Mouse (Mus musculus) erythroid progenitor cell, adult 5-6 weeks (primary cell): ENCODE results near the gene Kat7. TPM values are rescaled to one million over a fixed set of nuclear protein-coding genes. Genes with fewer than 3 reads are reported as not detected.
A peak's percentile ranks its signal among the peaks of the same experiment; 100 is the strongest.

ENCODE experiments used
- ATAC-seq: replicated peaks from 2 replicates; pipeline ENCODE4 v1.8.0; 2016; ENCODE audit warnings: moderate number of reproducible peaks, mild to moderate bottlenecking, moderate TSS enrichment, inconsistent platforms; ENCODE audit not compliant: poor library complexity, low FRiP score, severe bottlenecking
- total RNA-seq, 2 experiments: library from RNA; stranded (forward) in 1 of 2; stranded (reverse) in 1 of 2; fragments of 150-400 nt in 1 of 2; fragments of 186-747, 209-891 nt in 1 of 2; gene quantifications; 2 replicates each; pipeline versions ENCODE4 v1.2.3 to v1.2.4; 2015 to 2017; ENCODE audit warnings: low replicate concordance in 2 of 2

Kat7 gene
- total RNA-seq, 2 experiments from 2014 or later: 72.6 to 94.3 TPM

GRCm38 (mm10) chr11:95293017-95293624 lies 16.9 kb downstream of the Kat7 start:
- no peak for ATAC-seq

GRCm38 (mm10) chr11:95291998-95292397 lies 18.0 kb downstream of the Kat7 start:
- 0 out of 2 replicates have a peak, but pooled peaks have one; percentile 42 for ATAC-seq

GRCm38 (mm10) chr11:95282331-95282730 lies 27.7 kb downstream of the Kat7 start:
- ATAC-seq: no peak

- no peak for ATAC-seq
Observed at GRCm38 (mm10) chr11:95279061-95279659, 30.9 kb downstream of the Kat7 start.

- ATAC-seq: no peak
Observed at GRCm38 (mm10) chr11:95276056-95276455, 34.0 kb downstream of the Kat7 start.

- no peak for ATAC-seq
Observed at GRCm38 (mm10) chr11:95274613-95275012, 35.4 kb downstream of the Kat7 start.

GRCm38 (mm10) chr11:95273661-95274060 lies 36.4 kb downstream of the Kat7 start:
- ATAC-seq: no peak

GRCm38 (mm10) chr11:95266540-95267245 lies 43.4 kb downstream of the Kat7 start:
- ATAC-seq: no peak

GRCm38 (mm10) chr11:95264455-95265013 lies 45.5 kb downstream of the Kat7 start:
- ATAC-seq: no peak

- no peak for ATAC-seq
Observed at GRCm38 (mm10) chr11:95263816-95264454, 46.1 kb downstream of the Kat7 start.

GRCm38 (mm10) chr11:95261178-95261751 lies 48.8 kb downstream of the Kat7 start, which contains the start of gene Tac4:
Gene Tac4 (plus strand): TSS chr11:95261529.
- ATAC-seq: no peak

- peak; percentile 81 for ATAC-seq
Observed at GRCm38 (mm10) chr11:95259088-95259849, 50.8 kb downstream of the Kat7 start.

- ATAC-seq: peak; percentile 47
Observed at GRCm38 (mm10) chr11:95258490-95258889, 51.6 kb downstream of the Kat7 start.

- ATAC-seq: no peak
Observed at GRCm38 (mm10) chr11:95257930-95258329, 52.1 kb downstream of the Kat7 start.

GRCm38 (mm10) chr11:95255747-95256146 lies 54.3 kb downstream of the Kat7 start:
- ATAC-seq: no peak

- ATAC-seq: no peak
Observed at GRCm38 (mm10) chr11:95254165-95254564, 55.9 kb downstream of the Kat7 start.

- no peak for ATAC-seq
Observed at GRCm38 (mm10) chr11:95252104-95252503, 57.9 kb downstream of the Kat7 start.

- peak; percentile 70 for ATAC-seq
Observed at GRCm38 (mm10) chr11:95251295-95251694, 58.8 kb downstream of the Kat7 start.

GRCm38 (mm10) chr11:95250110-95250509 lies 59.9 kb downstream of the Kat7 start:
- ATAC-seq: no peak
